Mouse (Mus musculus) right cerebral cortex, adult 2 months (tissue): Measurements from ENCODE around the gene Pcdh15.

Source experiments
- DNase-seq, 2 experiments: peaks; one replicate each; pipeline ENCODE4 v3.0.0; 2021 to 2022; ENCODE audit warnings: low spot score in 2 of 2

Pcdh15 gene

DNA sequence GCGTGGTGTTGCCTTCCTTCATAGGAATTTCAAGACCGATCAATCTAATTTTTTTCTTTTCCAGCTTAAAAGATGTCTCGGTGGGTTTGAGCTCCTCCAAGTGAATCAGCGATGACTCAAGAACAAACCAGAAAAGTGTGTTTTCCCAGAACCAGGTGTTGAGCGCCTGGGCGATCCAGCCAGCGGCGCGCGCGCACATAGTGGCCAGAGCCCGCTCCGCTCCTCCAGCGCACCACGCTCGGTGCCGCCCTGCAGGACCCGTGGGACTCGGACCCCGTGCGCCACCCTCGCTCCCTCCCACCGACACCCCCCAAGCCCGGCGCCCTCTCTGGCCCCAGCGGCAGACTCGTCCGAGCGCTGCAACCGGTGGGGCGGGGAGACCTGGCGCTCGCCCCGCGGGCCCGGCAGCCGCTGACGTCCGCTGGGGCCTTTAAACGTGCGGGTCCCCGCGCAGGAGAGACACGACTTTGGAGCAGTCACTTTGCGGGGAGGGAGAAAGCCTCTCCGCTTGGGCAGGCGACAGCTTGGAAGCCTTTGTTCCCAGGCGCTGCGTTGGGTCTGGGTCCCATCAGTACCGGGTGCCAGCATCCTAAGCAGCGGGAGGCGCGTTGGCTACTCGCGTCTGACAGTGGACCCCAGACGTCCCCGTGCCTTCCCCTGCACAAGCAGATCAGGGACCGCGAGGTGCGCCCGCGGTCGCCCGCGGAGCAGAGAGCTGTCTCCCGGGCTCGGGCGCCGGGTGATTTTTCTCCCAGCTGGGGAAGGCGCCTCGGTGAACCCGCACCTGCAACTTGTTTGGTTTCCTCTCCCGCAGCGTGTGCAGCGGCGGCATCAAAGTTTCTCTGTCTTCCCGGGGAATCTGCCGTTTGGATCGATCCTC lies at the start of gene Pcdh15:
Gene Pcdh15 (plus strand): TSS at position 377 of the 880 bp plus-strand sequence.
- DNase-seq, result peak; percentile 45 to 55

DNA sequence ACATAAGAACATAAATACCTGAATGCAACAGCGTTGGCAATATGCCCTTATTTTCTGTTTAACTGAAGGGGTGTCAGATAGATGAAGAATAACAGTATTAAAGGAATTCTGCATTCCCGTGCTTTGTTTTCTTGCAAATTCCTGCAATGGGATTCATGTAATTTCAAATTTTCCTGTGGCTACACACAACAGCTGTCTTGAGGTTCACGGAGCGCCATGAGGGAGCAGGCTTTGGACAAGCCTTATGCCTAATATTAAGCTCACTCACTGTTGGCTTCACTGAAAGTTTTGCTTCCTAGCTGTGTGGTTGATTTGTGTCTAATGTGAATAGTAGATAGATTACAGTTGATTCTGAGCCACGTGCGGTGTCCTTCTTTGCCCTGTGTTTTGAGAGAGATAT lies 47.1 kb upstream of the Pcdh15 start:
- DNase-seq, result no peak

DNA sequence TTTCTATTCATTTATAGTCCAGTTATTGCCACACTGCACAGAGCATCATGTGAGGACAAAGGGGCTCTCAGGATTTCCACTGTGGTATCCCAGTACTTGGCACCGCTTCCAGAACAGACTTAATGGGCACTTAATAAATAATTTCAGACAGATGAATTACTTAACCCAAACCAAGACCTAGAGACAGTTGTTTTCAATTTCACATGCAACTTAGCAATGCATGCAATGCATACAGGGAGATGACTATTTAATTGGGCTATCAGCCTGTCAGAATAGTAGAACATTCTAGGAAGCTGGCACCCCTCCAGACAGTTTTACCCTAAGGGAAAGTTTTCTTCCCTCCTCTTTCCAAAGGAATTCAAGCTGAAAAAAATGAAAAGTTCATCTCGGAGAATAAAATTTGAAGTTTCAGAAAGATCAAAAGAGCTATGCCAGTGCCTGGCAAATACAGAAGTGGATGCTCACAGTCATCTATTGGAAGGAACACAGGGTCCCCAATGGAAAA lies 39.4 kb upstream of the Pcdh15 start:
- no peak for DNase-seq

DNA sequence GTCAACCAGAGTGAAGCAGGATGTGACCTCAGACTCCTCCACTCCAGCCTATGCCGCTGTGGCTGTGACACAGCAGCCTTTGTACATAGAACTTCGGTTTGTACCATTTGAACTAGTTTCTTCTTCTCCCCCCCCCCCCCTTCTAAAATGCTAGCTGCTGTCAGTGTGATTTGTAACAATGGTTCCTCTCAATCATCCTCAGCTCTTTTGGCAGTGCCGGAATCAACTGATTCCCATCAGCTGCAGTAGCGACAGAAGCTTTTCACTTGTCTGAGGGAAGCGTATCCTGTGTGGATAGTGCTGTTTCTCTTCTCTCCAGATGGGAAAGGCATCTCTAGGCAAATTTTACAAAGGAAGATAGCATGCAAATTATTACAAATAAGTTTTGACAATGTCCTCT lies 12.4 kb upstream of the Pcdh15 start:
- DNase-seq, result no peak

DNA sequence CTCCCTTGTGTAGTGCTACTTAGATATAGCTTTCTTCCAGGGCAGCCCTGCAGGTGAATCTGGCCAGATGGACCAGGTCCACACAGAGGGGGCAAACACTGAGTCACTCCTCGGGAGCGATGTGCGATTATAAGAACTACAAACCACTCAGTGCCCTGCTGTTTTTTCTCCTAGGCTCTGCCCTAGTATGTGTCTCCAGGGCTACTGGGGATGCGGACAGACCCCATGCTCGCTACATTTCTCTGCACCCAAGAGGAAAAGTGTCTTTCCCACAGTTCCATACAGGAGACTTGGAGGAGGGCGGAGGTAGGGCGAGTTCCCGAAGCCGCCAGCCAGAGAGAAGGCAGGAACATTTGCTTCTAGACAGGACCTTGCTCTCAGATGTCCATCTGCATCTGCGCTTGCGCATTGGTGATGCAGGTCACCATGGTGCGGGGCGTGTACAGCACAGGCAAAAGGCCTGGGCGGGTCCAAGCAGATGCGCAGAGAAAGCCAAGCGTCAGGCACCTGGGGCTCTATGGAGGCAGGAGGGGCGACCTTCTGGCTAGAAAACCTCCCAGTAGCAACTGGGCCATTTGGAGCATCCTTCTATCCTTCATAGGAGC lies 2.5 kb upstream of the Pcdh15 start:
- peak; percentile 79 to 81 for DNase-seq

DNA sequence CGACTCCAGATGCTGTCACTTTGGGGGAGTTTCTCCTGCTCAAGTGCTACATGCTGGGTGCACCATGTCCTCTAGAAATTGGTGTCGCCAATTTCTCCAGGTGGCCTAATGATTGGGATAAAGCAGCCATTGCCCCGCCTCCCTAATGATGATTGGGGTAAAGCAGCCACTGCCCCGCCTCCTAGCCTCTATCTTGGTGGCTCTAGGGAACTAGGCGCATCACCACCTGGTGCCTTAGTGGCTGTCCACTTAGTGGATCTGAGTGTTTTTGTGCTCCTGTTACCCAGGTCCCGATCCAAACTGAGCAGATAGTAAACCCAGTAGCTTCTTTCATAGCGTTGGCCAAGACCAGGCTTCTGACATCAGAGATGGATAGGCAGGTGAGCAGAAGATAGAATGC lies 2.0 kb upstream of the Pcdh15 start:
- peak; percentile 45 to 60 for DNase-seq

DNA sequence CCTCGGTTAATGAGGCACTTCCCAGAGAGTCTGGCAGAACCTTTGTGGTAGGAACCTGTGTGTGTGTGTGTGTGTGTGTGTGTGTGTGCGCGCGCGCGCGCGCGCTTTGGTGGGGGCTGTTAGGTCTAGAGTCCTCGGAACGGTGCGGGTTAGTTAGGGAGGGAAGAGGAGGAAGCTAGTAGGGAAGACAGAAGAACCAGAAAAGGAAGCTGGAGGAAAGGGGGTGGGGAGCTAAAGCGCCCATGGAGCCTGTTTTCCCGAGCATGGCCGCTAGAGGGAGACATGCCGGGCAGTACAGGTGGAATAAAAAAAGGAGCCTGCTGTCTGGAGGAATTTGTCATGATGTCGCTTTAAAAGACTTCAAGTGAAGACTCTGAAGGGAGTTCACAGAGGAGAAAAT lies 1.2 kb upstream of the Pcdh15 start:
- DNase-seq, result peak; percentile 90 to 93

DNA sequence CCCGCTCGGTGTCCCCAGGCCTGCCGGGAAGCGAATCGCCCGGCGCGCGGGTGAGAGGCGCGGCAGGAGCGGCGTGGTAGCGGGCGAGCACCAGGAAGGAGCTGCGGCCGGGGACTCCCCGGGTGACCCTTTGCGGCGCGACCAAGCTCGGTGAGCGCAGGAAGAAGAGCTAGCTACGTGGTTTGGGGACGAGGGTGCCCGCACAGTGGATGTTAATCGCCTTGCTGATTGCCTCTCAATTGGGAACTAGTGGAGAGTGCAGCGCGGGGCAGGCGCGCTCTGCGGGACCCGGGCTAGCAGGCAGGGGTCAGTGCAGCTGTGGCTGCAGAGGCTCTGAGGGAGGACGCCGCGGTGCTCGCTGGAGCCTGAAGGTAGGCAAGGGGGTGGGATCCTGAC lies 702 bp downstream of the Pcdh15 start:
- DNase-seq, result no peak

DNA sequence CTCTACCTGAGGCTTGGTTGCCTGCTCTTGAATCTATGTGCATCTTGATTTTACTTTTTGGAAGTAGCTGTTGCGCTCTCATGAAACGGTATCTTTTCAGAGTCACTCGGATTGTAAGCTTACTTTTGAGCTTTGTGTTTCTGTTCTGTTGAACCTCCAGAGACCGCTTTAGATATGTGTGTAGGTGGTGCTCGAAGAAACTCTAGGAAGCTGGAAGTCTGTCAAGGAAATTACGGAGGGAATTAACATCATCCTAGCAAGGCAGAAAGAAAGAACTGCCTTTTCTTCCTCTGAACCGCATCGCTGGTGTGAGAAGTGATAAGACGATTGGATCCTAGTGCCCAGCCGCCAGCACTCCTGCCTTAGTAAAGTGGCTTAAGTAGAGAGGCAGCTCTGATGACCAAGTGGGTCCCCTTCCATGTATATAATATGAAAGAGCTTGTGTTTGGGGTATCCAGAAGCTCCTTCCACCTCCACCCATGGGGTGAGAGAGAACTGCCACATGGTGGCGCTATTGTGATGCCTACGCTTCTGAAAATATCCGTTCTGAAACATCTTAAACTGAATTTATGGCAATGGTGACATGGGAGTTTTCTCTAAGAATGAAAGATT lies 4.3 kb downstream of the Pcdh15 start:
- peak; percentile 71 to 73 for DNase-seq

DNA sequence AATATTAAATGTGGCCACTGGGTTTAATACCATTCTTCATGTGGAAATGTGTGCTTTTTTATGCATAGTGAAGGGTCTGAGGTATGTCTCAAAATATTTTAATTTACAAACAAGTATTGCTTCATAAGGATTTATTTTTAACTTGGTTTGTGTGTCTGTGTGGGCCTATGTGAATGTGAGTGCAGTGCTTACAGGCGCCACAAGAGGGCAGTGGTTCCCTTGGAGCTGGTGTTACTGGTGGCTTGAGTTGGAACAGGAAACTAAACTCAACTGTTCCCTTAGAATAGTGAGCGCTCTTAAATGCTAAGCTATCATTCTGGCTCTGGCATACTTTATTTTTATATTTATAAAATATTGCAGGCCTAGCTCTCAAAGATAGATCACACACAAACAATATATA lies 6.8 kb downstream of the Pcdh15 start:
- peak; percentile 42 to 45 for DNase-seq

DNA sequence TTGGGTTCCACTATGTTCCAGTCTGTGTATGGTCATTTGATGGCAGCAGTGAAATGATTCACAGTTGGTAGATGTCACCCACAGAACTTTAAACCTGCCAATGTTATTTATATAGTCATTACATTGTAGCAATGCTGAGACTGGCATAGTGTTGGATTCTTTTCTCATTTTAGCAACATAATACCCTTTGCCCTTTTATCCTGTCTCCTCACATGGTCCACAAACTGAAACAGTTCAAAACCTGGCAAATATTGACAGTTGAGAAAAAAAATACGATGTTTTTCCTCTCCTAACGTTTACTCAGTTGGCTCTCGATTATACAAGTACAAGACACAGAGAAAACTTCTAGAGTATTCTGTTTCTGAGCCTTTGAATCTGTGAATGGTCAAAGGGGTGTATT lies 38.8 kb downstream of the Pcdh15 start:
- DNase-seq, result no peak

DNA sequence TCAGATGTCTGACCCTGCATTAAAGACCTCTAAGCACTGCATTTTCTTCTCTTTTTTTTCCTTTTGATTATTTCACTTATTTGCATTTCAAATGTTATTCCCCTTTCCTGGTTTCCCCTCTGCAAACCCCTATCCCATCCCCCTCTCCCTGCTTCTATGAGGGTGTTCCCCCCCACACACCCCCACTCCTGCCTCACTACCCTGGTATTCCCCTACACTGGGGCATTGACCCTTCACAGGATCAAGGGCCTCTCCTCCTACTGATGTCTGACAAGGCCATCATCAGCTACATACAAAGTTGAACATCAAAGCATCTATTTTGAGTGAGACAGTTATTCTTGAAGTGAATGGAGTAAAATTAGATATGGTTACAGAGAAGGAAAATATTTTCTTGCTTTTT lies 48.4 kb downstream of the Pcdh15 start:
- DNase-seq, result no peak

DNA sequence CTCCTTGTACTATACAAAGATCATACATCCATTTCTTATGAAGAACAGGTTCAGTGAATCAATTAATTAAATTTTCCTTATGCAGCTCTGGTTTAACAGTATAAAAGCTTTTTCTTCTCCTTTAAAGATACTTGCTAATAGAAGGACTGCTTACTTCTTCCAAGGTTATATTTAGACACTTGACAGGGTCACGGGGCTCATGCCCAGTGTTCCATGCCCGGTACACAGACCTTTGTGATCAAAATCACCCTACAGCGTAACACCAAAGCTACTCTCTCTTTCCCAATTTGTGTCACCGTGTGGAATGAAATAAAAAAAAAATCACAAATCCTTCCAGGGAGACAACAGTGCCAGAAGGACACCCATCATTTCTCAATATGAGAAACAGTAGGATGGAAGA lies 48.8 kb downstream of the Pcdh15 start:
- no peak for DNase-seq

DNA sequence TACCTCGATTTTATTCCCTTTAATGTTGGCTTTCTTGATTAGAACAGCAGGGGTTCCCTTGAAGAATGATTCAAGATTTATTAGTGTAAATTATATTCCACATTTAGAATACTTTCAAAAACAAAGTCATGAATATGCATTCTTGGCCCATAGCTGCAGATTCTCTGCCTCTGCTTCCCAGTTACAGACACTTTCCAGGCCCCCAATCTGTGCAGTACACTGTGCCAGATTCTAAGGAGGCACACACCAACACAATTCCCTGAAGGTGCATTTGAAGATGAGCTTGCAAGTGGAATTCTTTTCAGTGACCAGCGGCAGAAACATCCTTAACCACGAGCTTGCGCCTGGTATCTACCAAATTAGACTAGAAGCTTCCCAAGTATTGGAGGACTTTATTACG lies 55.4 kb downstream of the Pcdh15 start:
- DNase-seq, result peak; percentile 33 to 46

DNA sequence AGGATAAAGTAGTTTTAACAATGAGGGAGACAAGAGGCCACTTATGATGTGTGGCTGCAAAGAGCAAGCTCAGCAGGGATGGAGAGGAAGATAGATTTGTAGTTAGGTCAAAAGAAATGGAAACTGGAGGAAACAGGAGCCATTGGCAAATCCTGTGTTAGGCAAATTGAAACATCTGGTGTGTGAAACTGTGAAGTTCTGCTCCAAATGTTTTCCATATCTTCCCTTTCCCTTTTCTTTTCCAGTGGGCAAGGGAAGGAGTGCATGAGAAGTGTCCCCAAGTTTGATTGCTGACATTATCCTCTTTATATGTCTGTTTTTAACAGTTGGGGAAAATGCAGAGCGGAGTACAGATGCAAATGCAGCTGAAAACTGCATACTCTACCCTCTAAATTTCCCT lies 62.6 kb downstream of the Pcdh15 start:
- DNase-seq, result peak in 1 of 2 experiments; percentile 11

DNA sequence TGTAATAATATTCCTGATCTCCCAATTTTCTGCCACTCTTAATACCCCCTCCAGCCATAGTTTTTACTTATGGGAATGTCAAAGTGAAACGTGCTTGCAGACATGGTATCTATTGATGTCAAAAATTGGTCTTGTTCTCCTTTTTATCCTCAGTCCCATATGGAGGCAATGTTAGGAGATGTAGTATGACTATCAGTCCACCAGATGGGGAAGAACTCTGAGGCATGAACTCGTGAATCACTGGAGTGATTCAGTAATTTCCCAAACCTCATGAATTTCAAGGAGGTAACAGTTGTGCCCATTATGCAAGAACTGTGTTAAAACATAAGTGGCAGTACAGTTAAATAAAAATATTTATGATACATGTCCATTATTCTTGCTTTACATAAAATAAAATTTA lies 116.9 kb downstream of the Pcdh15 start:
- DNase-seq, result no peak

DNA sequence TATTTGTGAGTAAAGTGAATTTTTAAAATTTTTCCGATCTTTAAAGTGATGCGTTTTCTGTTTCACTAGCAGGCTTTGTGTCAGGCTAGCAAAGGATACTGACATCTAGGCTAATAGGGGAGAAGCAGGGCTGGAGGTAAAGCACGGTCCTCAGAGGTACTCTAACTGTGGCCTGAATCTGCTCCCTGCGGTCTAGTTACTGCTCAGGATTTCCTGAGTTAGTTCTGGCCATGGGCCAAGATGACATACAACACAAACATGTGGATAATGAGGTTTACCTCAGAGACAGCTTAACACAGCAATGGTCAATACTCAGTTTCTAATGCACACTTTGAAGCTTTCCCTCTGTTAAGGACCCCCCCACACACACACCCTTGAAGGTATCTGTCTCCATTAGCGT lies 143.2 kb downstream of the Pcdh15 start:
- DNase-seq, result no peak

DNA sequence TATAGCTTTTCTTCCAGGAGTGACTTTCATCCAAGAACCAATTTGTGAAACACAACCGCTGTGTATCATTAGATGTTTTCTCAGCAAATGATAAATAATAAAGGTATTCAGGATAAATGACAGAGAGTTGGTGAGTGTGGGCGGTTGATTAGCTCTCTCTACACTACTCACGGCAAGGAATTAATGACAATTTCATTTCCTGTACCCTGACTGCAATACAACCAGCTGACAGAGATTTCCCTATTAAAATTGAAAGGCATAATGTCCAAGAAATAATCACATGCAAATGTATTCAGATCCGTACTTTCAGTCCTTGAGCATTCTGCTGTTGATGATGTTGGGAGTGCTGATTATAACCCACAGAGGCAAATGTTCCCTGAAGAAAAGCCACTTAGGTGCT lies 181.3 kb downstream of the Pcdh15 start:
- DNase-seq, result no peak

DNA sequence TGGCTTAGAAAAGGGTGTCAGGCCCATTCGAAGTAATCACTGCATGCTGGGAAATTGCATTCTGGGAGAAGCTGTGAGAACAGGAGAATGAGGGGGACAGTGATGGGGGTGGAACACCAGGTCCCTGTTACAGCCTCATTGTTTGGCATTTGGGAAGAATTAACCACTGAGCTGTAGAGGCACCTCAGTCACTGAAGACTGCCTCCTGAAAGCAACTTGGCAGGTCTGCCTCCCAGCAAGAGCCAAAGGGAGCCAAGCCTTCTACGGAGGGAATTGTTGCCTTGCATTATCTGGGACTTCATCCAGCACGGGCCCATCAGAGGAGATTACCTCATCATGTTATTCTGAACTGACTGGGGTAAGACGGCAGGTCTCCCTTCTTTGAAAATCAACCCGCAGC lies 197.3 kb downstream of the Pcdh15 start:
- DNase-seq, result no peak

DNA sequence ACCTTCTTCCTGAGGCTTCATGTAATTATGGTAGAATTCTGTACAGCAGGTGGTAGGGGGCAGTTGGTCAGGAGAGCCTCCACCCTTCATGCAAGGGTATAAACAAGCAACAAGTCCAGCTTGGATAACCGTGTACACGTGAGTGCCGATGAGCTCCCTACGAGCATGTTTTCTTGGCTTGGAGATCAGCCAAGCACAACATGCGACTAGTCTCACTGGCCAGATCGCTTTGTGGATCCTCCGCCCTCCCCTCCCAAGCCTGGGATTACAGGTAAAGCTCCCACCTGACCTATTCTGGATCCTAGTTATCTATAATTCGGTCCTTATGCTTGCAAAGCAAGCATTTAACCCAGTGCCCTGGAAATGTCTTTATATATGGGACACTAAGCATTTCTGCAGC lies 202.8 kb downstream of the Pcdh15 start:
- no peak for DNase-seq

DNA sequence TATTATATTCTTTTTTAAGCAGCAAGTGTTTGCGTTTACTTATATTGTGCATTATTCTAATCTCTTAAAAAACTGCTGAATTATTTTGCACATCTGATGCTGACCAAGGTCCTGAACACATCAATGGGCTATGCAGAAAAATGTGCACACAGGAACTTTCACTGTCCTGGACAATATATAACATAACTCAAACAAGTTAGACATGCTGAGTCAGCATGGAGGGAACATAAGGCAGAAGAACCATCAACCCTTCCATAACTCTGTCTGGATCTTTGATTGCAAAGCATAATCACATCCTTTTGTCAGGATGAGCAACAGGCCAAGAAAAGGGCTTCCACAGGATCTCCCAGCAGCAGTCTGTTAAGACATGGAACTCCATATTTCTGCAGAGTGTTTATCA lies 207.5 kb downstream of the Pcdh15 start:
- no peak for DNase-seq

DNA sequence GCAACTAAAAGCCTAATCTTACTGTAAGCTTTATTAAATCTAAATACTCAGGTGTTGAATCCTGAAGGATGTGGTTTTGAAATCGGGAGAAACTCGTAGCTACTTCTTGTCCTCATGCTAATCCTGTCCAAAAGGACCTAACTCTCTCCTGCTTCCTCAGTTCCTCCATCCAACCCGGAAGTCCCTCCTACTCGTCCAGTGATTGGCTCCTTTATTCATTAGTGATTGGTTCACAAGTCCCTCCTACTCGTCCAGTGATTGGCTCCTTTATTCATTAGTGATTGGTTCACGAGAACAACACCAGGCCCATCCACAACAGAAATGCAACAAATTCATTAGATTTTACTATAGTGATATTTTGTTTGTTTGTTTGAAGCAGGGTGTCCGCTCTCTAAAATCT lies 227.7 kb downstream of the Pcdh15 start:
- no peak for DNase-seq

DNA sequence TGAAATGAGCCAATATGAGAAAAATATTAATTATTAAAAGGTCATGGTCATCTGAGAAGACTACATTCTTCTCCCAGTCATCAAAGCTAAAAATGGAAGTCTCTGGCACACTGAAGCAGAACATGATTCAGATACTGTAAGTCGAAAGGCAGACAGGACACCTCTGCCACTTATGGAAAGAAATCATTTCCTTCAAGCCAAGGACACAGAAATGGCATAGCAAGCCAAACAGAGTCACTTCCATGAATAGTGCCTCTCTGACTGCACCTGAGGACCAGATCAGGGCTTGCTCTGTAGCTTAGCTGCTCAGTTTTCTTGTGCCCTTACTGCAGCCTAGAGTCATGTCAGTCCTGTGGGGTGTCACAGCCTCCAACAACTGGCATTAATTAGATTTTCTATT lies 234.3 kb downstream of the Pcdh15 start:
- DNase-seq, result no peak
